Mouse (Mus musculus) intestine, embryonic 14.5 days (tissue): Measurements from ENCODE around the gene Ppm1h. TPM values are rescaled to one million over a fixed set of nuclear protein-coding genes. Genes with fewer than 3 reads are reported as not detected.
"Not testable (repeated sequence)": the region's sequence is repeated elsewhere in the genome, so short reads cannot be mapped to it uniquely, and the experiment has no call there.

Experiments used
- ATAC-seq: fragments of 200-750 bp; cut with Nextera tagmentation; replicated peaks from 2 replicates; pipeline ENCODE4 v1.8.0; 2017; ENCODE audit warnings: low read depth, moderate number of reproducible peaks, moderate TSS enrichment, moderate library complexity; ENCODE audit not compliant: low FRiP score, low TSS enrichment
- DNase-seq: peaks from one replicate; pipeline ENCODE4 v3.0.0-alpha.2; 2018; ENCODE audit warnings: low spot score
- H3K27ac ChIP-seq: fragments of 300-500 bp; sonication (generic); 2 replicates; pipeline ENCODE4 v1.5.1; 2014; ENCODE audit warnings: low read depth, mild to moderate bottlenecking, control low read depth
- H3K27me3 ChIP-seq: fragments of 300-500 bp; sonication (generic); replicated peaks from 2 replicates; pipeline ENCODE4 v1.6.1; 2014; ENCODE audit warnings: low read length, control low read depth; ENCODE audit not compliant: control insufficient read depth, insufficient read depth
- H3K36me3 ChIP-seq: fragments of 300-500 bp; sonication (generic); 2 replicates; pipeline ENCODE4 v1.6.1; 2014; ENCODE audit warnings: low read length, control low read depth; ENCODE audit not compliant: control insufficient read depth, insufficient read depth
- H3K4me1 ChIP-seq: fragments of 300-500 bp; sonication (generic); replicated peaks from 2 replicates; pipeline ENCODE4 v1.6.1; 2014; ENCODE audit warnings: low read length, control low read depth, mixed read lengths; ENCODE audit not compliant: control insufficient read depth, insufficient read depth
- H3K4me2 ChIP-seq: fragments of 300-500 bp; sonication (generic); 2 replicates; pipeline ENCODE4 v1.6.1; 2014; ENCODE audit warnings: low read length
- H3K4me3 ChIP-seq: fragments of 300-500 bp; sonication (generic); 2 replicates; pipeline ENCODE4 v1.5.1; 2014; ENCODE audit warnings: low read depth, low read length, control low read depth, mixed read lengths
- H3K9ac ChIP-seq: fragments of 300-500 bp; sonication (generic); 2 replicates; pipeline ENCODE4 v1.6.1; 2014; ENCODE audit warnings: mild to moderate bottlenecking, low read length
- H3K9me3 ChIP-seq: fragments of 300-500 bp; sonication (generic); 2 replicates; pipeline ENCODE4 v1.6.1; 2016; ENCODE audit warnings: low read length, control low read depth; ENCODE audit not compliant: control insufficient read depth
- WGBS: fragments of 180-500 bp; shearing (Covaris S2); extraction: QIAGEN DNeasy Blood & Tissue Kit; methylation state at CpG from one replicate; pipeline ENCODE4 v1.1.7; 2014; 5-methylcytosine and 5-hydroxymethylcytosine counted together
- polyA plus RNA-seq: library from polyadenylated mRNA; unstranded; fragments of >200 nt; fragmentation: Nextera tagmentation; extraction: Ambion mirVana; gene quantifications from 2 replicates; pipeline ENCODE4 v1.2.1, GENCODE M21; 2014

Ppm1h gene
- polyA plus RNA-seq, 1 experiment from 2014 or later: 13.2 TPM

- ATAC-seq: no peak
- Histone ChIP-seq H3K27ac (no peak overlapping the region), H3K9me3 (no peaks in the 10 kb centered on the region)
These were observed 253.4 kb downstream of the Ppm1h start for GRCm38 (mm10) chr10:122931851-122932550.

GRCm38 (mm10) chr10:122933053-122933838, 254.7 kb downstream of the Ppm1h start:
- no peaks in the 10 kb centered on the region for H3K27me3 ChIP-seq
- no peak overlapping the region for H3K4me3 ChIP-seq
- H3K4me2 ChIP-seq: no peak overlapping the region
- no peaks in the 10 kb centered on the region for H3K9me3 ChIP-seq
- no peak overlapping the region for H3K9ac ChIP-seq
- DNase-seq: no peak
- no peaks in the 10 kb centered on the region for H3K36me3 ChIP-seq
- no peak for ATAC-seq
- no peak overlapping the region for H3K27ac ChIP-seq
- 85% methylated on average over 15 of the region's 15 CpGs for WGBS
- peaks cover 15% of the 10 kb centered on the region for H3K4me1 ChIP-seq

More at GRCm38 (mm10) chr10:122931851-122932550, 253.4 kb downstream of the Ppm1h start:
- Histone ChIP-seq H3K4me2 (no peak overlapping the region), H3K36me3 (no peaks in the 10 kb centered on the region), H3K27me3 (no peaks in the 10 kb centered on the region), H3K4me3 (no peak overlapping the region), H3K9ac (no peak overlapping the region), H3K4me1 (peaks cover 15% of the 10 kb centered on the region)
- 78% methylated on average over 10 of the region's 10 CpGs for WGBS
- no peak for DNase-seq

- not testable (repeated sequence) for H3K4me3 ChIP-seq, H3K9me3 ChIP-seq, H3K27ac ChIP-seq, H3K36me3 ChIP-seq, DNase-seq, H3K9ac ChIP-seq, ATAC-seq, H3K4me2 ChIP-seq, H3K27me3 ChIP-seq
- peaks cover 10% of the 10 kb centered on the region for H3K4me1 ChIP-seq
- no CpG with 5 or more reads among the region's 4 CpGs for WGBS
These were observed 256.8 kb downstream of the Ppm1h start for GRCm38 (mm10) chr10:122935406-122935805.

- not testable (repeated sequence) for H3K4me3 ChIP-seq, H3K9ac ChIP-seq, H3K9me3 ChIP-seq, H3K27ac ChIP-seq, H3K4me2 ChIP-seq, DNase-seq, H3K4me1 ChIP-seq, H3K36me3 ChIP-seq, H3K27me3 ChIP-seq, ATAC-seq
- WGBS: no CpG with 5 or more reads among the region's 4 CpGs
These were observed 258.8 kb downstream of the Ppm1h start for GRCm38 (mm10) chr10:122937380-122937779.

GRCm38 (mm10) chr10:122939546-122939945, 261.0 kb downstream of the Ppm1h start:
- no peaks in the 10 kb centered on the region for H3K9me3 ChIP-seq
- ATAC-seq: no peak
- H3K4me1 ChIP-seq: no peaks in the 10 kb centered on the region
- H3K27ac ChIP-seq: no peak overlapping the region
- H3K36me3 ChIP-seq: no peaks in the 10 kb centered on the region
- no peaks in the 10 kb centered on the region for H3K27me3 ChIP-seq
- DNase-seq: no peak
- 82% methylated on average over 10 of the region's 10 CpGs for WGBS
- no peak overlapping the region for H3K4me2 ChIP-seq
- no peak overlapping the region for H3K4me3 ChIP-seq
- H3K9ac ChIP-seq: no peak overlapping the region

GRCm38 (mm10) chr10:122942771-122943170, 264.2 kb downstream of the Ppm1h start:
- Histone ChIP-seq H3K4me3 (no peak overlapping the region), H3K27ac (no peak overlapping the region), H3K4me2 (no peak overlapping the region), H3K9ac (no peak overlapping the region), H3K27me3 (no peaks in the 10 kb centered on the region), H3K4me1 (no peaks in the 10 kb centered on the region), H3K9me3 (no peaks in the 10 kb centered on the region), H3K36me3 (no peaks in the 10 kb centered on the region)
- WGBS: 74% methylated on average over 7 of the region's 7 CpGs
- DNase-seq (no peak), ATAC-seq (no peak)

- Histone ChIP-seq H3K4me1 (no peaks in the 10 kb centered on the region), H3K36me3 (no peaks in the 10 kb centered on the region), H3K27me3 (no peaks in the 10 kb centered on the region), H3K4me3 (no peak overlapping the region), H3K9ac (no peak overlapping the region), H3K4me2 (no peak overlapping the region), H3K9me3 (no peaks in the 10 kb centered on the region), H3K27ac (no peak overlapping the region)
- DNase-seq: no peak
- WGBS: 47% methylated on average over 6 of the region's 6 CpGs
- no peak for ATAC-seq
These were observed 265.3 kb downstream of the Ppm1h start for GRCm38 (mm10) chr10:122943824-122944223.

GRCm38 (mm10) chr10:122944888-122945287, 266.3 kb downstream of the Ppm1h start:
- Histone ChIP-seq H3K4me3 (no peak overlapping the region), H3K9me3 (no peaks in the 10 kb centered on the region), H3K36me3 (no peaks in the 10 kb centered on the region), H3K27ac (no peak overlapping the region), H3K4me2 (no peak overlapping the region), H3K27me3 (no peaks in the 10 kb centered on the region), H3K9ac (no peak overlapping the region), H3K4me1 (no peaks in the 10 kb centered on the region)
- DNase-seq: no peak
- 77% methylated on average over 5 of the region's 5 CpGs for WGBS
- no peak for ATAC-seq
